Mouse (Mus musculus) adrenal gland, adult 2 months (tissue): ENCODE data around the gene Tbx2. TPM values are rescaled to one million over a fixed set of nuclear protein-coding genes. Genes with fewer than 3 reads are reported as not detected.

Experiments used
- DNase-seq: peaks from one replicate; pipeline ENCODE4 v3.0.0; 2021
- polyA plus RNA-seq: library from polyadenylated mRNA; depleted of rRNA; stranded (reverse); fragments of >200 nt; gene quantifications from 2 replicates; pipeline ENCODE4 v1.2.3, GENCODE M21; 2012; rRNA removed
- total RNA-seq, 2 experiments: library from RNA; stranded (reverse); gene quantifications; 2 replicates each; pipeline ENCODE4 v1.2.3; 2021

The Tbx2 gene
- total and polyA plus RNA-seq, 3 experiments, result 16.8 to 54.5 (median 29.0) TPM

- DNase-seq, result no peak
Measured at GRCm38 (mm10) chr11:85887801-85888450, 55.6 kb downstream of the Tbx2 start.

- DNase-seq, result no peak
Measured at GRCm38 (mm10) chr11:85888451-85888961, 56.2 kb downstream of the Tbx2 start.

DNA sequence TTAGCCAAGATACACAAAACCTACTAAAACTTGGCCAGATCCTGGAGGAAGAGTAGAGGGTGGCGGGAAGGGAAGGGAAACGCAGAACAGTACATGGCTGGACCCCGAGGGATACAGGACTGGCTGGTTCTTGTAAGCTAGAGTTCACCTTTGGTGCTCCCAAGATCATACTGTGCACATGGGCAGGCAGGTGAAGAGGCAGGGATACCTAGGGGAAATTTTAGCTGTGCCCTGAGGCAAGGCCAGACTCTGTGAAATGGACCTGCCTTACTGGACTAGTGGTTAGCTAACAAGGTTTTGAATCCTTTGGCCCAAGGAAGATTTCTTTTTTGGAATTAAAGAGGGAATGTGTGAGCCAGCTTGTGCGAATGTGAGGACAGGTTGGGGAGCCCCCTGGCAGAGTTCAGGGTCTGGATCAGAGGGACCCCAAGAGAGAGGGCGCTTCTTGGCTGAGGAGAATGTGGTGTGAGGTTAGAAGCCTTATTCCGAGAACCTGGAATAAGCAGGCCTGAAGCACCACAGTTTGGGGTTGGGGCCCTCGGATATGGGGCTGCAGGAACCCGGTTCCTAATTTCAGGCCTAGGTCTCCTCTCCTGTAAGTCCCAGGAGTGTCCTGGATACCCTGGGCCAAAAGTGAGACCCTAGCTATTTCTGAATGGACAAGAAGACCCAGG lies 56.8 kb downstream of the Tbx2 start:
- no peak for DNase-seq

- no peak for DNase-seq
Measured at GRCm38 (mm10) chr11:85889730-85890562, 57.6 kb downstream of the Tbx2 start.

GRCm38 (mm10) chr11:85890563-85890845 lies 58.2 kb downstream of the Tbx2 start:
- DNase-seq, result no peak

- DNase-seq, result no peak
Measured at GRCm38 (mm10) chr11:85891010-85891691, 58.8 kb downstream of the Tbx2 start.

Other genes starting within 250 kb of the Tbx2 start
- gene Gm11444, start 17.8 kb downstream of the Tbx2 start, total RNA-seq, result not detected
- gene Gm11444, start 17.8 kb downstream of the Tbx2 start, polyA plus RNA-seq, result not detected in 2 replicates
- under 1 TPM in 1 of 2 experiments, not detected in 1; 0.10 TPM for gene Tbx4, start 53.9 kb downstream of the Tbx2 start, total RNA-seq
- 0.10 and 0.27 TPM in 2 replicates for gene Tbx4, start 53.9 kb downstream of the Tbx2 start, polyA plus RNA-seq